Mouse (Mus musculus) spleen, adult 2 months (tissue): ENCODE measurements around the gene Rex2.
"Not testable (repeated sequence)": the region's sequence is repeated elsewhere in the genome, so short reads cannot be mapped to it uniquely, and the experiment has no call there.

Experiments
- CTCF ChIP-seq: fragments of 200-500 bp; IDR thresholded peaks from 2 replicates; pipeline ENCODE4 v1.5.1; 2011; ENCODE audit warnings: mild to moderate bottlenecking, inconsistent platforms; ENCODE audit not compliant: insufficient read depth, insufficient read length, insufficient replicate concordance; ENCODE audit errors: extremely low read depth
- POLR2A ChIP-seq: fragments of 200-500 bp; IDR thresholded peaks from 2 replicates; pipeline ENCODE4 v1.6.1; 2011; ENCODE audit warnings: low read depth, low read length, inconsistent platforms

DNA sequence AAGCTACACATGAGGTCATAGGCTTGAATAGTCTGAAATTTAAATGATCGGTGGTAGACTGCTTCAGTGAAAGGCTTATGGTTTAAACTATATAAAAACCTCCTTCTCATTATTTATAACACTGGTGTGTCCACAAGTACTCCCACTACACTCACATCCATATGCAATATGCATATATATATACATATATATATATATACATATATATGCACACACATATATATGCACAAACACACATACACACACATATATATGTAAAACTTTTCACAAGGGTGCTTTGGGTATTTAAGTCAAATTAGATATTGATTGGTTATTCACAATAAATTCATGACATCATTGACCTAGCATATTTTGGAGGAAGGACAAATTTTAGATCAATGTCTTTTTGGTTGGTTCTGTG lies 3.2 kb upstream of the Rex2 start:
- TF ChIP-seq CTCF, POLR2A: not testable (repeated sequence)
